Mouse (Mus musculus): Measurements from ENCODE around the gene Actr8. TPM values are rescaled to one million over a fixed set of nuclear protein-coding genes. Genes with fewer than 3 reads are reported as not detected.

Actr8 gene
- polyA plus RNA-seq, 1 experiment from 2014 or later: 27.6 TPM

GRCm38 (mm10) chr14:30011886-30012560, 33.9 kb downstream of the Actr8 start:
- Histone ChIP-seq H3K4me3 (ENCODE audit: low read depth, low read length) (no peak overlapping the region), H3K4me1 (replicated peaks; ENCODE audit: control insufficient read depth, insufficient read depth) (0 out of 2 replicates have a peak, but pooled peaks cover 4% of the 10 kb centered on the region), H3K36me3 (ENCODE audit: control insufficient read depth, insufficient read depth, low read length) (no peaks in the 10 kb centered on the region), H3K27me3 (ENCODE audit: control insufficient read depth, insufficient read depth, low read length) (no peaks in the 10 kb centered on the region), H3K4me2 (replicated peaks; ENCODE audit: low read depth) (no peak overlapping the region), H3K9ac (ENCODE audit: low read length) (no peak overlapping the region), H3K9me3 (ENCODE audit: control insufficient read depth, low read length) (no peaks in the 10 kb centered on the region), H3K27ac (replicated peaks) (no peak overlapping the region)
- ATAC-seq (ENCODE audit: low FRiP score, low TSS enrichment): no peak
- peak; percentile 33 for DNase-seq (ENCODE audit: low spot score)
- TF ChIP-seq CTCF (IDR thresholded peaks at IDR 0.05; ENCODE audit: low read depth) (no peak), EP300 (optimal IDR thresholded peaks at IDR 0.05) (no peak)
- WGBS: 71% methylated on average over 10 of the region's 10 CpGs

GRCm38 (mm10) chr14:30014487-30014886, 36.4 kb downstream of the Actr8 start:
- no peak overlapping the region for H3K4me2 ChIP-seq (replicated peaks; ENCODE audit: low read depth)
- 0 out of 2 replicates have a peak, but pooled peaks cover 1% of the 10 kb centered on the region for H3K4me1 ChIP-seq (replicated peaks; ENCODE audit: control insufficient read depth, insufficient read depth)
- TF ChIP-seq EP300 (optimal IDR thresholded peaks at IDR 0.05): no peak
- no peak for TF ChIP-seq CTCF (IDR thresholded peaks at IDR 0.05; ENCODE audit: low read depth)
- no peaks in the 10 kb centered on the region for H3K27me3 ChIP-seq (ENCODE audit: control insufficient read depth, insufficient read depth, low read length)
- DNase-seq (ENCODE audit: low spot score) (no peak), ATAC-seq (ENCODE audit: low FRiP score, low TSS enrichment) (no peak)
- no peak overlapping the region for H3K27ac ChIP-seq (replicated peaks)
- no peak overlapping the region for H3K4me3 ChIP-seq (ENCODE audit: low read depth, low read length)
- H3K36me3 ChIP-seq (ENCODE audit: control insufficient read depth, insufficient read depth, low read length): no peaks in the 10 kb centered on the region
- no peaks in the 10 kb centered on the region for H3K9me3 ChIP-seq (ENCODE audit: control insufficient read depth, low read length)
- WGBS: 64% methylated on average over 10 of the region's 10 CpGs
- no peak overlapping the region for H3K9ac ChIP-seq (ENCODE audit: low read length)

GRCm38 (mm10) chr14:30015008-30015407, 36.9 kb downstream of the Actr8 start:
- ATAC-seq (ENCODE audit: low FRiP score, low TSS enrichment): no peak
- Histone ChIP-seq H3K27me3 (ENCODE audit: control insufficient read depth, insufficient read depth, low read length) (no peaks in the 10 kb centered on the region), H3K4me2 (replicated peaks; ENCODE audit: low read depth) (no peak overlapping the region), H3K36me3 (ENCODE audit: control insufficient read depth, insufficient read depth, low read length) (no peaks in the 10 kb centered on the region), H3K4me3 (ENCODE audit: low read depth, low read length) (no peak overlapping the region), H3K4me1 (replicated peaks; ENCODE audit: control insufficient read depth, insufficient read depth) (no peaks in the 10 kb centered on the region), H3K9me3 (ENCODE audit: control insufficient read depth, low read length) (no peaks in the 10 kb centered on the region), H3K9ac (ENCODE audit: low read length) (no peak overlapping the region), H3K27ac (replicated peaks) (no peak overlapping the region)
- WGBS: 50% methylated on average over 1 of the region's 1 CpGs
- DNase-seq (ENCODE audit: low spot score): no peak
- TF ChIP-seq CTCF (IDR thresholded peaks at IDR 0.05; ENCODE audit: low read depth) (no peak), EP300 (optimal IDR thresholded peaks at IDR 0.05) (no peak)

GRCm38 (mm10) chr14:30016666-30017065, 38.5 kb downstream of the Actr8 start:
- ATAC-seq (ENCODE audit: low FRiP score, low TSS enrichment) (no peak), DNase-seq (ENCODE audit: low spot score) (no peak)
- H3K4me2 ChIP-seq (replicated peaks; ENCODE audit: low read depth): no peak overlapping the region
- no peaks in the 10 kb centered on the region for H3K36me3 ChIP-seq (ENCODE audit: control insufficient read depth, insufficient read depth, low read length)
- whole genome bisulfite sequencing: 83% methylated on average over 5 of the region's 5 CpGs
- TF ChIP-seq EP300 (optimal IDR thresholded peaks at IDR 0.05) (no peak), CTCF (IDR thresholded peaks at IDR 0.05; ENCODE audit: low read depth) (no peak)
- no peak overlapping the region for H3K27ac ChIP-seq (replicated peaks)
- no peaks in the 10 kb centered on the region for H3K9me3 ChIP-seq (ENCODE audit: control insufficient read depth, low read length)
- no peaks in the 10 kb centered on the region for H3K4me1 ChIP-seq (replicated peaks; ENCODE audit: control insufficient read depth, insufficient read depth)
- no peak overlapping the region for H3K4me3 ChIP-seq (ENCODE audit: low read depth, low read length)
- no peaks in the 10 kb centered on the region for H3K27me3 ChIP-seq (ENCODE audit: control insufficient read depth, insufficient read depth, low read length)
- H3K9ac ChIP-seq (ENCODE audit: low read length): no peak overlapping the region

- no peaks in the 10 kb centered on the region for H3K27me3 ChIP-seq (ENCODE audit: control insufficient read depth, insufficient read depth, low read length)
- H3K4me2 ChIP-seq (replicated peaks; ENCODE audit: low read depth): no peak overlapping the region
- ATAC-seq (ENCODE audit: low FRiP score, low TSS enrichment): peak; percentile 40; the same call in 1 of the 2 replicates
- WGBS: 64% methylated on average over 8 of the region's 8 CpGs
- no peak for DNase-seq (ENCODE audit: low spot score)
- TF ChIP-seq EP300 (optimal IDR thresholded peaks at IDR 0.05) (no peak), CTCF (IDR thresholded peaks at IDR 0.05; ENCODE audit: low read depth) (no peak)
- H3K4me1 ChIP-seq (replicated peaks; ENCODE audit: control insufficient read depth, insufficient read depth): no peaks in the 10 kb centered on the region
- no peaks in the 10 kb centered on the region for H3K9me3 ChIP-seq (ENCODE audit: control insufficient read depth, low read length)
- no peak overlapping the region for H3K9ac ChIP-seq (ENCODE audit: low read length)
- no peak overlapping the region for H3K4me3 ChIP-seq (ENCODE audit: low read depth, low read length)
- no peaks in the 10 kb centered on the region for H3K36me3 ChIP-seq (ENCODE audit: control insufficient read depth, insufficient read depth, low read length)
- H3K27ac ChIP-seq (replicated peaks): no peak overlapping the region
Observed at GRCm38 (mm10) chr14:30017794-30018462, 39.8 kb downstream of the Actr8 start.

- H3K27ac ChIP-seq (replicated peaks): no peak overlapping the region
- no peaks in the 10 kb centered on the region for H3K9me3 ChIP-seq (ENCODE audit: control insufficient read depth, low read length)
- DNase-seq (ENCODE audit: low spot score) (no peak), ATAC-seq (ENCODE audit: low FRiP score, low TSS enrichment) (no peak)
- no peaks in the 10 kb centered on the region for H3K4me1 ChIP-seq (replicated peaks; ENCODE audit: control insufficient read depth, insufficient read depth)
- no peaks in the 10 kb centered on the region for H3K27me3 ChIP-seq (ENCODE audit: control insufficient read depth, insufficient read depth, low read length)
- TF ChIP-seq EP300 (optimal IDR thresholded peaks at IDR 0.05): no peak
- no peak for TF ChIP-seq CTCF (IDR thresholded peaks at IDR 0.05; ENCODE audit: low read depth)
- H3K4me3 ChIP-seq (ENCODE audit: low read depth, low read length): no peak overlapping the region
- H3K4me2 ChIP-seq (replicated peaks; ENCODE audit: low read depth): no peak overlapping the region
- H3K9ac ChIP-seq (ENCODE audit: low read length): no peak overlapping the region
- no peaks in the 10 kb centered on the region for H3K36me3 ChIP-seq (ENCODE audit: control insufficient read depth, insufficient read depth, low read length)
- WGBS: 87% methylated on average over 4 of the region's 4 CpGs
Observed at GRCm38 (mm10) chr14:30018463-30018801, 40.3 kb downstream of the Actr8 start.

Data from stomach, postnatal 0 days (tissue).